Mouse (Mus musculus) forebrain, embryonic 14.5 days (tissue): Measurements from ENCODE around the gene Tectb. TPM values are rescaled to one million over a fixed set of nuclear protein-coding genes. Genes with fewer than 3 reads are reported as not detected.

ENCODE experiments used
- ATAC-seq: fragments of 200-750 bp; cut with Nextera tagmentation; 2 replicates; pipeline ENCODE4 v1.8.0; 2017; ENCODE audit warnings: mild to moderate bottlenecking, moderate library complexity
- DNase-seq: peaks from one replicate; pipeline ENCODE4 v3.0.0-alpha.2; 2015; ENCODE audit warnings: low spot score
- H3K27ac ChIP-seq: fragments of 300-500 bp; sonication (generic); 2 replicates; pipeline ENCODE4 v1.5.1; 2014; ENCODE audit warnings: low read depth, mild to moderate bottlenecking, control low read depth, low read length, moderate library complexity
- H3K27me3 ChIP-seq: fragments of 300-500 bp; sonication (generic); replicated peaks from 2 replicates; pipeline ENCODE4 v1.6.1; 2014; ENCODE audit warnings: low read length, control low read depth, mixed read lengths; ENCODE audit not compliant: control insufficient read depth, insufficient read depth
- H3K36me3 ChIP-seq: fragments of 300-500 bp; sonication (generic); 2 replicates; pipeline ENCODE4 v1.6.1; 2014; ENCODE audit warnings: low read length, control low read depth; ENCODE audit not compliant: control insufficient read depth, insufficient read depth
- H3K4me1 ChIP-seq: fragments of 300-500 bp; sonication (generic); 2 replicates; pipeline ENCODE4 v1.6.1; 2014; ENCODE audit warnings: antibody characterized with exemption, low read length, control low read depth; ENCODE audit not compliant: control insufficient read depth, insufficient read depth
- H3K4me2 ChIP-seq: fragments of 300-500 bp; sonication (generic); 2 replicates; pipeline ENCODE4 v1.6.1; 2014; ENCODE audit warnings: mild to moderate bottlenecking, control low read depth, low read length
- H3K4me3 ChIP-seq: fragments of 300-500 bp; sonication (generic); 2 replicates; pipeline ENCODE4 v1.5.1; 2014; ENCODE audit warnings: low read depth, low read length, control low read depth
- H3K9ac ChIP-seq: fragments of 300-500 bp; sonication (generic); 2 replicates; pipeline ENCODE4 v1.6.1; 2014; ENCODE audit warnings: mild to moderate bottlenecking, low read length, control low read depth, moderate library complexity
- H3K9me3 ChIP-seq: fragments of 300-500 bp; sonication (generic); replicated peaks from 2 replicates; pipeline ENCODE4 v1.6.1; 2016; ENCODE audit warnings: low read length, control low read depth, mixed read lengths; ENCODE audit not compliant: control insufficient read depth
- WGBS: fragments of 180-500 bp; shearing (Covaris S2); extraction: QIAGEN DNeasy Blood & Tissue Kit; methylation state at CpG from one replicate; pipeline ENCODE4 v1.1.7; 2014; 5-methylcytosine and 5-hydroxymethylcytosine counted together
- polyA plus RNA-seq: library from polyadenylated mRNA; unstranded; fragments of >200 nt; fragmentation: Nextera tagmentation; extraction: Ambion mirVana; gene quantifications from 2 replicates; pipeline ENCODE4 v1.2.1, GENCODE M21; 2014

The Tectb gene
- polyA plus RNA-seq, 1 experiment from 2014 or later, result 0.24 TPM

- H3K4me3 ChIP-seq, result no peak overlapping the region
- H3K9me3 ChIP-seq, result no peaks in the 10 kb centered on the region
- no peak overlapping the region for H3K9ac ChIP-seq
- DNase-seq, result no peak
- H3K4me2 ChIP-seq, result no peak overlapping the region
- H3K27ac ChIP-seq, result no peak overlapping the region
- H3K27me3 ChIP-seq, result no peaks in the 10 kb centered on the region
- no peaks in the 10 kb centered on the region for H3K4me1 ChIP-seq
- no peaks in the 10 kb centered on the region for H3K36me3 ChIP-seq
- ATAC-seq, result no peak
- 91% methylated on average over 6 of the region's 6 CpGs for WGBS
Observed at GRCm38 (mm10) chr19:55221208-55221607, 40.7 kb downstream of the Tectb start.

- H3K36me3 ChIP-seq, result no peaks in the 10 kb centered on the region
- DNase-seq (no peak), ATAC-seq (no peak)
- H3K4me1 ChIP-seq, result no peaks in the 10 kb centered on the region
- no peak overlapping the region for H3K4me3 ChIP-seq
- no peaks in the 10 kb centered on the region for H3K27me3 ChIP-seq
- H3K27ac ChIP-seq, result no peak overlapping the region
- H3K9ac ChIP-seq, result no peak overlapping the region
- H3K9me3 ChIP-seq, result no peaks in the 10 kb centered on the region
- no peak overlapping the region for H3K4me2 ChIP-seq
- 92% methylated on average over 9 of the region's 9 CpGs for WGBS
Observed at GRCm38 (mm10) chr19:55222268-55222667, 41.7 kb downstream of the Tectb start.

DNA sequence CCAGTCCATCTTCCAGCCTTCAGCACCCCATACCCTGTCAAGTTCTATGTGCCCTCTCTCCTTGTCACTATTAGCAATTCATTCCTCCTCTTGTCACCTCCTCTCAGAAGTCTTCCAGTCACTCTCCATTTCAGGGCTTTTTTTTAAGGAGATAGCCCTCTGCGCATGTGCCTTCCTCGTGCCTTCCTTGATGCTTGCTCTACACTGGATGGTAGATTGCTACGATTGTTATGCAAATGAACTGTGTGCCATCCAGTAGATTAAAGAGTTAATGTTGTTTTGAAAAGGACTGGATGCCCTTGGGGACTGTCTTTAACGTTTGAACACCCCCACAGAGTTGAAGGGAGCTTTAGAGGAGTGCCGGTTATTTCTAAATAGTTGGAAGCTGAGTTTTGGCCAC, 46.1 kb downstream of the Tectb start:
- no peak overlapping the region for H3K4me3 ChIP-seq
- no peak overlapping the region for H3K4me2 ChIP-seq
- H3K9ac ChIP-seq, result no peak overlapping the region
- no peaks in the 10 kb centered on the region for H3K4me1 ChIP-seq
- WGBS, result 64% methylated on average over 5 of the region's 5 CpGs
- no peaks in the 10 kb centered on the region for H3K27me3 ChIP-seq
- ATAC-seq, result no peak
- H3K9me3 ChIP-seq, result no peaks in the 10 kb centered on the region
- no peak overlapping the region for H3K27ac ChIP-seq
- H3K36me3 ChIP-seq, result no peaks in the 10 kb centered on the region
- DNase-seq, result no peak

DNA sequence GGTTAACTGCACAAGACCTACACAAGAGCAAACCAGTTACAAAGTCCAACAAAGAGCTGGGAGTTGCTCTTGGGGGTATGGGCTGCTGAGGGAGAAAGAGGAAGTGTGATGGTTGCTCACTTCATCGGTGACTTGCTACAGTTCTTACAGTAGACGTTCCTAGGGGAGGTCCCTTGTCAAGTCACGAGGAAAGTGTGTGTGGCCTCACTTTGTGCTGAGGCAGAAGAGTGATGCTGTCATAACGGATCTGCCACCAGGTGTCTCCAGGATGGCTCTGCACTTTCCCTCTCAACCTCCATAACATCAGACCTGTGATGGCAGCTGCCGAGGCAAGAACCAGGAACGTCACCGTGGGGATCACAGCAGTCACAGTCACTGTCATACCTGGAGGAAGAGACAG, 46.6 kb downstream of the Tectb start:
- Histone ChIP-seq H3K4me2 (no peak overlapping the region), H3K36me3 (no peaks in the 10 kb centered on the region), H3K9me3 (no peaks in the 10 kb centered on the region), H3K27me3 (no peaks in the 10 kb centered on the region), H3K27ac (no peak overlapping the region), H3K4me1 (no peaks in the 10 kb centered on the region), H3K4me3 (no peak overlapping the region), H3K9ac (no peak overlapping the region)
- WGBS, result 84% methylated on average over 7 of the region's 7 CpGs
- ATAC-seq, result no peak
- no peak for DNase-seq

- Histone ChIP-seq H3K9me3 (no peaks in the 10 kb centered on the region), H3K27me3 (no peaks in the 10 kb centered on the region), H3K4me1 (no peaks in the 10 kb centered on the region), H3K27ac (no peak overlapping the region), H3K4me3 (no peak overlapping the region), H3K9ac (no peak overlapping the region), H3K36me3 (no peaks in the 10 kb centered on the region), H3K4me2 (no peak overlapping the region)
- 82% methylated on average over 10 of the region's 10 CpGs for WGBS
- no peak for ATAC-seq
- DNase-seq, result no peak
Observed at GRCm38 (mm10) chr19:55231081-55231480, 50.5 kb downstream of the Tectb start.

- WGBS, result 77% methylated on average over 8 of the region's 8 CpGs
- Histone ChIP-seq H3K9ac (no peak overlapping the region), H3K4me1 (no peaks in the 10 kb centered on the region), H3K9me3 (no peaks in the 10 kb centered on the region), H3K27ac (no peak overlapping the region), H3K4me2 (no peak overlapping the region), H3K27me3 (no peaks in the 10 kb centered on the region), H3K36me3 (no peaks in the 10 kb centered on the region), H3K4me3 (no peak overlapping the region)
- DNase-seq (no peak), ATAC-seq (no peak)
Observed at GRCm38 (mm10) chr19:55232136-55232535, 51.6 kb downstream of the Tectb start.

GRCm38 (mm10) chr19:55236026-55236425, 55.5 kb downstream of the Tectb start:
- H3K27me3 ChIP-seq, result no peaks in the 10 kb centered on the region
- ATAC-seq, result no peak
- WGBS, result 54% methylated on average over 2 of the region's 2 CpGs

GRCm38 (mm10) chr19:55236564-55236963, 56.0 kb downstream of the Tectb start:
- no peak overlapping the region for H3K9ac ChIP-seq
- H3K27me3 ChIP-seq, result no peaks in the 10 kb centered on the region
- H3K4me3 ChIP-seq, result no peak overlapping the region
- DNase-seq (no peak), ATAC-seq (no peak)
- H3K27ac ChIP-seq, result no peak overlapping the region
- H3K36me3 ChIP-seq, result no peaks in the 10 kb centered on the region
- no peaks in the 10 kb centered on the region for H3K9me3 ChIP-seq
- no peak overlapping the region for H3K4me2 ChIP-seq
- WGBS, result 87% methylated on average over 5 of the region's 5 CpGs
- no peaks in the 10 kb centered on the region for H3K4me1 ChIP-seq

More at GRCm38 (mm10) chr19:55236026-55236425, 55.5 kb downstream of the Tectb start:
- Histone ChIP-seq H3K9ac (no peak overlapping the region), H3K36me3 (no peaks in the 10 kb centered on the region), H3K4me3 (no peak overlapping the region), H3K4me2 (no peak overlapping the region), H3K27ac (no peak overlapping the region), H3K9me3 (no peaks in the 10 kb centered on the region), H3K4me1 (no peaks in the 10 kb centered on the region)
- DNase-seq, result no peak

DNA sequence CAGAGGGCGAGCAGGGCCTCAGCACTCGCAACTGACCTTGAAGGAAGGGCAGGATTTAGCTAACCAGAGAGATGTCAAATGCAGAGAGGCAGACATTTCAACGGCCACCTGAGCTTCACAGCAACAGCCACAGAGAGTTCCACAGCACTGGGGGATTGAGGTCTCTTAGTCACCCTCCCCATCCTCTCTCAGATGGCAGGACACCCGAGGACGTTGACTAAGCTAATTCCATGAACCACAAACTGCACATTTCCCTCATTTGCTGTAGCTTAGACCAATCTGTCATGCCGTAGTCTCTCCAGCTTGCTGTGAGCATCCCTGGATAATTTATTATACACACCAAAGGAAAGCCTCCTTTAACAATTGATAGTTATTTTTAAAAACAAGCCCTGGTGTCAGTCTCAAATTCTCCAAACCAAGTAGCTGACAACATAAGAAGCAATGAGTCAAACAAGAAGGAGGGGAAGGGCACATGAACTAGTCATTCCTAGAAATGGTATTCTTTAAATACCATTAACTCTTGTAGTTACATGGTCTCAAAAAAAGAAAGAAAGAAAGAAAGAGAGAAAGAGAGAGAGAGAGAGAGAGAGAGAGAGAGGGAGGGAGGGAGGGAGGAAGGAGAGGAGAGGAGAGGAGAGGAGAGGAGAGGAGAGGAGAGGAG, 59.4 kb downstream of the Tectb start:
- Histone ChIP-seq H3K36me3 (no peaks in the 10 kb centered on the region), H3K9me3 (no peaks in the 10 kb centered on the region), H3K9ac (no peak overlapping the region), H3K27ac (no peak overlapping the region), H3K4me2 (no peak overlapping the region), H3K4me3 (no peak overlapping the region), H3K27me3 (no peaks in the 10 kb centered on the region), H3K4me1 (no peaks in the 10 kb centered on the region)
- 84% methylated on average over 6 of the region's 6 CpGs for WGBS
- no peak for ATAC-seq
- DNase-seq, result no peak
